Mouse (Mus musculus) spleen, adult 18-20 months (tissue): Measurements from ENCODE around the gene Aven.
A peak's percentile ranks its signal among the peaks of the same experiment; 100 is the strongest.
"Not testable (repeated sequence)": the region's sequence is repeated elsewhere in the genome, so short reads cannot be mapped to it uniquely, and the experiment has no call there.

Experiments
- DNase-seq, 2 experiments: peaks; one replicate each; pipeline ENCODE4 v3.0.0; 2022; ENCODE audit warnings: mixed read lengths in 2 of 2

Gene Aven

DNA sequence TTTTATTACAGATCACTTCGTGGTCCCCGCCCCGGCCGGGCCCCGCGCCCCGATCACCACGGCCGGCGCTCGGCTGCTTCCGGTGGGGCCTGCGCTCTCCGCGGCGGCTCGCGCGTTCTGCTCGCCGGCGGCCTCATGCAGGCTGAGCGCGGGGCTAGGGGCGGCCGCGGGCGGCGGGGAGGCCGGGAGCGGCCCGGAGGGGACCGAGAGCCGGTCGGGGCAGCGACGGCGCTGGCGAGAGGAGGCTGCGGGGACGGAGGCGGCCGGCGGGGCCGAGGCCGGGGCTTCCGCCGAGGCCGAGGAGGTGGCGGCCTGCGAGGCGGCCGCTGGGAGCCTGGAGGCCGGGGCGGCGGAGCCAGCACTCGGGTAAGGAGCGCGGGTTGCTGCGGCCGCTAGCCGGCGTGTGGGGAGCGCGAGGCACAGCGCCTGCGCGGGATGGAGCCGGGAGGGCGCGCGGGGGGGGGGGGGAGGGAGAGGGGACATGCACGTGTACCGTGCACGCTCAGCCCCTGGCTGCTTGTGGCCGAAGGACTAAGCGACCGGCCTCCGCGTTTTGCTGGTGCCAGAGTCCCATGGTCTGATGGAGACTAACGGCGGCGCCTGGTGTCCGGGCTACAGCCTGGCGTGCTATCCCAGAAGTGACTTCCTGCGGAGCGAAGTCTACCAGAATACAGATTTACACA lies at the start of gene Aven:
Gene Aven (plus strand): TSS at position 109 of the 683 bp plus-strand sequence.
- DNase-seq = peak; percentile 73 to 79

DNA sequence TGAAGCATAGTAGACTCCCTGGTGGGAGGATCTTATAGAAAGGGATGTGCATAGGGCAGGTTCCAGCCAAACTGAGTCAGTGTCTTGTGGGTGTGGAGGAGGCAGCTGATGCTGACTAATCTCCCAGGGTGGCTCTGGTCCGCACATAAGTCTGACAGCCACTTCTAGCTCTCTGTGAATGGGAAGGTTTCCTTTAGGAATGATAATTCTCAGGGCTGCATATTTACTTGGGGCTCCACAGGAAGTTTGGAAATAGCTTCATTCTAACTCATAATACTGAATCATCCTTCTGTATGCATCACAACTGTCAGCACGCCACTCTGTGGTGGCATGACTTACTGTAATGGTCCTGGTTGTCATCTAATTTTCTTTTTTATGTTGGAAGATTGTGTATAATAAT lies 49.3 kb upstream of the Aven start:
- DNase-seq = no peak

DNA sequence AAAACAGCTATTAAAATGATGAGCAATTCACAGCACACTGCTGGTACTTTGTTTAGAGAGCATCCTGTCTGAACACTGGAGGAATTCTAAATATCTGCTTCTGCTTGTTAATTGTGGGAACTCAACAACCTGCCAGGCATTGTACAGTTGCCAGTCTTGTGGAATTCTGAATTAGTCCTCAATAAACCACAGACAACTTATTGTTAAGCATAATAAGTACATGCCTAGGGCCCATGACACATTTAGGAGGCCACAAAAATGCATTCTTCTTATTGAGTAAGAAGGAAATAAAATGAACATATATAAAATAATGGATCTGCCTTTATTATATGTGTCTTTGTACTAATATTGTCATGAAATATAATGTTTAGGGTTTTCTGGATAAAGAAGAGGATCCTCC lies 47.3 kb upstream of the Aven start:
- DNase-seq = no peak

DNA sequence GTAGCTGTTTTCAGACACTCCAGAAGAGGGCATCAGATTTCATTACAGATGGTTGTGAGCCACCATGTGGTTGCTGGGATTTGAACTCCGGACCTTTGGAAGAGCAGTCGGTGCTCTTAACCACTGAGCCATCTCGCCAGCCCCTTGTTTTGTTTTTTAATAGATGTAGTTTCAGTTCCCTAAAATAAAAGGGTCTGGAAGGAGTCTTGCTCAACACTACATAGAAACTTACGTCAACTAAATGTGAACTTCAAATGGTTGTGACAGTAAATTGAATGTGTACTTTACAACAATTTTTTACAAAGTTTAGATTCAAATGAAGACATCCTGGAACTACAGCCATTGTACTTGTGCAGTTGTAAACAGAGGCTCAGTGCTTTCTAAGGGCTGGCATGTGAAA lies 44.7 kb upstream of the Aven start:
- DNase-seq = not testable (repeated sequence)

DNA sequence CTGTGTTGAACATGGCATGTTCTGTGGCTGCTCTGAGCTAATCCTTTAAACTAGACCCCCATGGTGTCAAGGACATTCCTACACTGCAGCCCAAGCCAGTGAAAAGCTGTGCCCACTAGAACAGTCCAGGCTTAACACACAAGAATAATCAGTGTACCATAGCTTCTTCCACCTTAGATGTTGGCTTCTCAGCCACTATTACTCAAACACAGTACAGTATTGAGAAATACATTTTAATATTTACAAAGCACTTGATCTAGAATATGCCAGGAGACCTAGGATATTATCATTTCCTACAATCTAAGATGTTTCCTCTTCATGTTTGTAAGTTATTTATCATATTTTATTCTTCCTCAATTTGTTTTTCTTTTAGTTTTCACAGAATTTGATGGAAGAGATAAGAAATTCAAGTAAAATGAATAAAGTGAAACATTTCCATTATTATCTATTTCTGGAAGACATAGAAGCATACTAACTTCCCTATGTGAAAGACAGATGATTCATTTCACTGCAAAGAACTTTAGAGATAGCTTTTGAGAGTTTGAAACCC lies 44.2 kb upstream of the Aven start:
- DNase-seq = no peak

DNA sequence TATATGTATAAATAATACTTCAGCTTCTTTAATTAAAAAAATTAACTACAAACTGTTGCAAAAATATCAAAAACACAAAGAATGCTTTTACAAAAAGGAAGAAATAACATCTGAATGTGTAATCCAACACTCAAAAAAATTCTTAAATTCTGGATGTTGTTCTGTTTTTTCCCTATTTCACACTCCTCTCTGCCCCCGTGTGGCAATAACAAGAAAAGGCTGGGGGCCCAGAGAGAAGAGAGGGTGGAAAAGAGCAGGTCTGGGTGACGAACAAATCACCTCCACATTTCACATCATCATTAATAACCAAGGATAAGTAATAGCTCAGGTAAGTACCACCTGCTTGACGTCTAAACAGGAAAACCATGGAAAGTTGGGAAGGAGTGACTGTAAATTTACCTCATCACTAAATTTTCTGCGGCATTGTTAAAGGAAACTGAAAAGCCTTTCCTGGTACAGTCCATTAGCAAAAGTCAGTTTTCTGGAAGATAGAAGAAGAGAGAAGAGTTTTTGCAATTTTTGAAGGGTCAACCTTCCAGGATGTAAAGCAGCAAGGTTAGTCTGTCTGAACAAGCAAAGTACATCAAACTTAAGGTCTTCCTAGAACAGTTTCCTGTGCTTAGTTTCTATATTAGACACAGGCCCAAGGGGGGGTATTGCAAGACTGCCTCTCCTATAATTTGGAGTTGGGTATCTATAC lies 43.0 kb upstream of the Aven start:
- peak in 1 of 2 experiments; percentile 25 for DNase-seq

DNA sequence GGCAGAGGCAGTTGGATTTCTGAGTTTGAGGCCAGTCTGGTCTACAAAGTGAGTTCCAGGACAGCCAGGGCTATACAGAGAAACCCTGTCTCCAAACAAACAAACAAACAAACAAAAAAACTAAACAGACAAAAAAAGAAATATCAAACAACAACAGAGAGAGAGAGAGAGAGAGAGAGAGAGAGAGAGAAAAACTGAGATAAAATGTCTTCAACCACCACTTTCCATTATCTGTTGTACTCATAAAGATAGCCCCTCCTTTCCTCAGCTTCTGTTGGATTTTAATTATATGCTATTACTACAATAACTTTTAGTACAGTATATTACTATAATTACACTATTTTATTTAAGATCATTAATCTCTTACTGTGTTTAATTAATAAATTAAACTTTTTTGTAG lies 40.3 kb upstream of the Aven start:
- DNase-seq = not testable (repeated sequence)

DNA sequence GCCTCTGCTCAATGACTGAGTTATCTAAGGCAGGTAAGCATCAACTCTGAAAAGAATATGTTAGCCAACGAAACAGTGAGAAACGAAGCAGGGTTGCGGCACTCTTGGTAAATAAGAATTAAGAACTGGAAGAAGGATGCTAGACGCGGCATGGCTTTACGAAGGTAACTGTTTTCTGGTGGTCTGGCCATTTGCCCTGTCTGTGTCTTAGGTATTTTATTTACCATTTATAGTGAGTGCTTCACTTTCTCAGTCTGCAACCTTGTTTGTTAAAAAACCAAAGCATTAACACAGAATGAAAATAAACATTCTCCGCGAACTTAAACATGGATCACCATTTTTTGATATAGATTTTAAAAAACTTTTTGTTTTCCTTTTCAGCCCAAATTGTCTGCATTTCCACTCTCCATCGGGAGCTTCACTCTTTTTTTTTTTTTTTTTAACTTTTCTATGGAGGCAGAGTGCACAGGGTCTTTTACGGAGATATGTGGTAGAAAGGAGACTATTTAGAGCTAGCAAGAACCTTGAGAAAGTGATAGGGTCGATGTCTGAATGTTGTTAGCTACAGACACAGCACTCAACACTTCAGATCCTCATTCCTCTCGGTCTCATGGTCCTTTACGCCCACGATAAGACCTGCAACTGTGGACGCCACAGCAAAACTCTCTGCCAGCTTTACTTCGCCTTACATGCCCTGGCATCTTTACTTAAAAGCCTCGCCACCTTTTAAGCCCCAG lies 38.5 kb upstream of the Aven start:
- no peak for DNase-seq

DNA sequence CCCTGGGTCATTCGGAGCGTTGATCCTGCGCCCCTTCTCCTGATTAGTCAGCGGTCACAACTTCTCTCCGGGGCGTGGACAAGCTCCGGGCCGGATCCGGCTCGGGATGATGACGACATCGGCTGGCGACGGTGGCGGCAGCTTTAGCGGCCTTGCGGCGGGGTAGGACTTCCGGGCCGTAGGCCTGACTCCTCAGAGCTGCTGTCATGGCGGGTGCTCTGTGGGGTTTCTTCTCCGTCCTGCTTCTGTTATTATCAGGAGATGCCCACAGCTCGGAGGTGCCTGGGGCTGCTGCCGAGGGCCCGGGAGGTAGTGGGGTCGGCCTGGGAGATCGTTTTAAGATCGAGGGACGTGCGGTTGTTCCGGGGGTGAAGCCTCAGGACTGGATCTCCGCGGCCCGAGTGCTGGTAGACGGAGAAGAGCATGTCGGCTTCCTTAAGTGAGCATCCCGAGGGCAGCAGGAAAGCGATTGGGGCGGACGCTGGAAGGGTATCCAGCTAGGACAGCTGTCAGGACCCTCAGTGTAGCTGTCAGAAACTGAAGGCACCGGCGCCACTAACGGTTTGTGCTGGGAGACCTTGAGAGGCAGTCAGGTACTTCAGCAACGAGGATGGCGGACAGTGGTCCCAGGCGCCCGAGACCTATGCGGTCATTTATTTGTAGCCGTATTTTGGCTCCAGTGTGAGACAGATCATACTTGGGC lies 37.8 kb upstream of the Aven start, which contains the start of gene Emc7:
Gene Emc7 (plus strand): TSS at position 136 of the 703 bp plus-strand sequence.
- peak; percentile 95 to 96 for DNase-seq

DNA sequence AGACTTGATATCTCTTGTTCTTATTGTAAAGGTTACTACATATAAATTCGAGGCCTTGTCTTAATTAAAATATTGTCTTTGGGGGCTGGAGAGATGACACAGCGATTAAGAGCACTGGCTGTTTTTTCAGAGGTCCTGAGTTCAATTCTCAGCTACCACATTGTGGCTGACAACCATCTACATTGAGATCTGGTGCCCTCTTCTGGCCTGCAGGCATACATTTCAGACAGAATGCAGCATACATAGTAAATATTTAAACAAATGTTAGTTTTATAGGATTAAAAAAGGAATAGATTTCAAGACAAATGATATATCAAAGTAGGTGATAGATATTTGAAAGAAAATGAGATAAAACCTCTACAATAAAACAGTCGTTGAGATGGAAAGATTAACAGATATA lies 32.2 kb upstream of the Aven start:
- no peak for DNase-seq

DNA sequence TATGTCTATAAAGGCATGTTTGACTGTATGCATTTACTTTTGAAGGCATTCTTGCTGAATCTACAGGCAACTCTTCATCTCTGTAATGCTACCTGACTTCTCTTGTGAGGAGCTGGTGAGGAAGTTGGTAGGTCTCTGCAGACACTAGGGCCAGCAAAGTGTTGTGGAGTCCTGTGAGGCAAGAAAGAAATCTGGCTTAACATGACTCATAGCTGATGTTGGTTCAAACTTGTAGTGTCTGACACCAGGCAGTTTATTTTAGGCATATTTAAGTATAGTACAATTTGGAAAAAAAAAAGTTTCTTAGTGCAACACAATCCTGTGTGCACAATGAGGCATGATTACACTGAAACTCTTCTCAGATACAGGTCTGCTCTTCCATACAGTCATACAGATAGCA lies 23.2 kb upstream of the Aven start:
- DNase-seq = no peak

DNA sequence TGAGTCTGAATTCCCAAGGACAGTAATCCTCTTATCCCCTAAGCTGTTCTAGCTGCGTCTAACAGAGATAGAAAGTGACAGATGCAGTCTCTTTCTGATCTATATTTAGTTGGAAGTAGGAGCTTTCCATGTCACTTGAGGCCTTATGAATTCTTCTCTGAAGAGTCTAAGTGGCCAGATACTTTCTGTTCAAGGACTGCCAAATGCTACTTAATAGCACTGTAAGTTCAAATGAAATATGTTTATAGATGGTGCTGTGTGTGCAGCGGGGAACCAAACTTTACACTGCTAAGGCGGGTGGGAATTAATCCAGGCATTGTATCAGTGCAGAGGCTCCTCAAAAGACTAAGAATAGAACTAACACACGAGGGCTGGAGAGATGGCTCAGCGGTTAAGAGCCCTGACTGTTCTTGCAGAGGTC lies 21.8 kb upstream of the Aven start:
- DNase-seq = no peak

DNA sequence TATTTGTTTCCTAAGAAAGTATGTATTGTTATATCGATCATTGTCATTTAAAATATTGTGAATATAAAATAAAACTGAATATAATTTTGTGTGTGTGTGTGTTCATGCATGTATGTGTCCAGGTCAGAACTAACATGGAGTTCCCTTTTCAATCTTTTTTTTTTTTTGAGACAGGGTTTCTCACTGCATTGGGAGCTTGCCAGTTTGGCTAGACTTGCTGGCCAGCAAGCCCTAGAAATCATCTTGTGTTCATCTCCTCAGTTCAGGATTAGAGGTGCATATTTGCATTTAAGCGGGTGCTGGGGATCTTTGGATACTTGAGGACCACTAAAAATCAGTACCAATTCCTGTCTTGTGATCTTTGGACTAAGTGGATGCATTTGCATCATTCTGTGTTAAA lies 20.7 kb upstream of the Aven start:
- DNase-seq = no peak

DNA sequence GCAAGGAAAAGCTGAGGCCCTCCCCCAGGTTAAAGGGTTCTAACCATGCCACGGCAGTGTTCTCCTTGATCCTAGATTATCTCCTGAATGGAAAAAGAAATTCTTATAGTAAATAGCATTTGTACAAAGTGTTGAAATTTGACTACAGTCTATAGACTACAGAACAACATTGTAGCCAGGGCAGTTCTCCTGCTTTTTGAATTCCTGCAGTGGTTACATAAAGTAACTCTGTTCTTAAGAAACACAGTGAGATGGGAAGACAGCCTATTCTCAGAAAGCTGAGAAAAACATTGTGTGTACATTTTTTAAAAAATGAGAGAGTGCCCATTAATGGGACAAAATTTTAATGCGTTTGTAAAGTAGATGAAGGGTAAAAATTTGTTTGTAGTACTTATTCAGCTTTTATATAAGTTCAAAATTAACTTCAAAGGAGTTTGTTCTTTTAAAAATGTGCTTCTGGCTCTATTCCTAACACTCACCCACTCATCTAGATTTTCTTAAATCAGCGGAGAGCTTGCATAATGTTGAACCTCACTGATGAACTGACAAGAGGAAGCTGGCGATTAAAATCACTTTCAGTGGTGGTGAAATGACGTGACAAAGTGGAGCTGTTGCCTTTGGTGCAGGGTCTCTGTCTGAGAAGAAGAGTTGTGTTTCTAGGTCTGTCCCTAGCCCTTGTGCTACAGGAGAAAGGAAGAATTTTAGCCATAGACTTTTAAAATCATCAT lies 17.6 kb upstream of the Aven start:
- DNase-seq = no peak

DNA sequence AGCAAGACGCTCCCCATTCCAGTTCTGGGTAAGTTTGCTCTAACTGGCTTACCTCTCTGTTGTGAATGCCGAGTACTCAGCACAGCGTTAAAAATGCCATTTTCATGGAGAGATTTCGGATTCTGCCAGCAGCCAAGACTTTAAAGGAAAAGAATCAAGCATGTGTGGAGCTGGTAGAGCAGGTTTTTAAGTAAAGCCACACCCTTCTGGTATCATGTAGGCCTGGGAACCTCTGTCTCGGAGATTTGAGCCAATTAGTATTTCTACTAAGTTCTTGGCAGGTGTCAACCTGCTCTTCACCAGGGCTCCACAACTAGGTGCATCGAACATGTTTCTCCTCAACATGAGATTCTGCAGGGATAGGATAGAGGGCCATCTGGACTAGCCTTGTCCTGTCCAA lies 16.2 kb upstream of the Aven start:
- DNase-seq = no peak

DNA sequence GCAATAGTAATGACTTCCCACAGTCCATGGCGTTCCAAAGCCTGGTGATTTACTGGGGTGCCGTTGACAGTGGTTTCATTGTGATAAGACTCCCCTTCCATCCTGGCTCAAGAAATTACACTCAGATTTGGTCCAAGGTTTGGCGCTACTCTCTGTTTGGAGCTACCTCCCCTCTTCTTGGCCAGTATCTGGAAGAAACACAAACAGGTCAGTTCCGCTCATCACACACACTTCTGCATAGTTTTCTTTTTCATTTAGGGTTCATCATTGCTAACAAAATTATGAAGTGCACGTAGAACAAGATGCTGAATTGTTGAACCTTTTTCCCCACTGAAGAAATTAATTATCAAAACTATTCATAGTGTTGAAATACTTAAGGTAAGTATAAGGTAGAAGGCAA lies 12.1 kb upstream of the Aven start, which contains the start of gene Chrm5:
Gene Chrm5 (minus strand): TSS at position 101 of the 400 bp plus-strand sequence.
- DNase-seq = no peak

DNA sequence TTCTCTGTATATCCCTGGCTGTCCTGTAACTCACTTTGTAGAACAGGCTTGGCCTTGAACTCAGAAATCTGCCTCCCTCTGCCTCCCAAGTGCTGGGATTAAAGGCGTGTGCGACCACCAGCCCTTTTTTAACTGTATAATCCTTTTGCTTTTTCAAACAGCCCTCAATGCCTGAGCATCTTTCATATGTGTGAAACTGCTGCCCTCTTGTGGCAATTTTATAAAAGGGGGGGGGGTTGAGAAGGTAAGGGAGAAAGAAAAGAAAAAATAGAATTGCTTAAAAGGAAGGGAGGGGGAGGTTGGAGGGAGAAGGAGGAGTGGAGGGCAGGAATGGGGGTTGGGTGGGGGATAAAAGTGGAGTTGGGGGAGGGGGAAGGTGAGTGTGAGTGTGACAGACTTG lies 11.2 kb upstream of the Aven start:
- DNase-seq = no peak

DNA sequence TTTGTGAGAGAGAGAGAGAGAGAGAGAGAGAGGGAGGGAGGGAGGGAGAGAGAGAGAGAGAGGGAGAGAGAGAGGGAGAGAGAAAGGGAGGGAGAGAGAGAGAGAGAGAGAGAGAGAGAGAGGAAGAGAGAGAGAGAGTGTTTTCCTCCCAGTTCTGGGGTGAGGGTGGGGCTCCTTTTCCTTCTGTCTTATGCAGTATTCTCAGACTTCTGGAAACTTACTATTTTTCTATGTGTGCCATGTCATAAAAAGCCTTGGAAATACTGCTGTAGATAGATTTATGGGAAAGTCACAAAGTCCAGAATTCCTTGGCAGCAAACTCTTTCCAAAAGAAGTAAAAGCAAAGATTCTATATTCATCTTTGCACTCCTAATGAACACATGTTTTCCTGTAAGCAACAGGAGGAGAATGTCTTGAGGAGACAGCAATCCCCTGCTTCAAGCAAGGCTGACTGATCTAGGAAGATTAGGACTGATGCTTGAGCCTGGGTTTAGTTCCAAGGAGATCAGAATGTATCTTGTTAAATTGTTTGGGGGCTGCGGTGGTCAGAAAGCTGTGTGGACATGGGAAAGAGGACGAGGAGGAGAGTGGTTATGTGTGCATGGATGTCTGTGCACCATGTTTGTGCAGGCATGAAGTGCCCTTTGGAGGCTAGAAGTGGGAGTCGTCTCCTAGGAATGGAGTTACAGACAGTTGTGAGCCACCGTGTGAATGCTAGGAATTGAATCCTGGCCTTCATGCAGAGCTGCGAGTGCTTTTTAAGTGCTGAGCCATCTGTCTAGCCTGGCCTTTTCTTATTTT lies 10.0 kb upstream of the Aven start:
- DNase-seq = no peak

DNA sequence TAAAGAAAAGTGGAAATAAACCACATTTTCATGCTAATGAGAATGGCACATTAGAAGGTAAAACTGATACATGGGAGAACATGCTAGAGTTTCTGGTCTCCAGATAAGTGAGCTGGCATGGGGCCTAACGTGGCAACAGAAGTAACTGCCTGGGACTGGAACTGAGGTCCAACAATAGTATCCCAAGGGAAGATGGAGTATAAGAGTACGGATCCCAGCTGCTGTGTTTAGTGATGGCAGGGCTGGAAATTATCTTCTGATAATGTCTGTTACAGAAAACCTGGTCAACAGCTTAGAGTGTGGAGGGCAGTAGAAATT lies 9.5 kb upstream of the Aven start:
- DNase-seq = no peak

DNA sequence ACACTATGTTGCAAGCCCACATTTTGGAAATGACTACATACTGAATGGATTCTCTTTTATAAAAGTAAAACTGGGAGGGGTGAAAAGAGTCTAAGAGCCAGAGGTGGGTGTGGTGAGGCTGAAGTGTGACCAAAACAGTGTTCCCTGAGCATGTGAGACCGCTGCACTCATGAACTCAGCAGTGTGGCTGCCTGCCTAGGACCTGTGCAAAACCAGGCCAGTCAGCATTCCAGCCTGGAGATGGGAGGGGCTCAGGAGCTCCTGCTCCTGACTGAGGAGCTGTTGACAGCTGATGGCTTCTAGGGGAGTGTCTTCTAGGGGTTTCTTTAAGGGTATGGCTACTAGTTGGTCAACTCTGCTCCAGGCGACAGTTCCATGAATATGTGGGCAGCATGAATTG lies 7.9 kb upstream of the Aven start:
- no peak for DNase-seq

DNA sequence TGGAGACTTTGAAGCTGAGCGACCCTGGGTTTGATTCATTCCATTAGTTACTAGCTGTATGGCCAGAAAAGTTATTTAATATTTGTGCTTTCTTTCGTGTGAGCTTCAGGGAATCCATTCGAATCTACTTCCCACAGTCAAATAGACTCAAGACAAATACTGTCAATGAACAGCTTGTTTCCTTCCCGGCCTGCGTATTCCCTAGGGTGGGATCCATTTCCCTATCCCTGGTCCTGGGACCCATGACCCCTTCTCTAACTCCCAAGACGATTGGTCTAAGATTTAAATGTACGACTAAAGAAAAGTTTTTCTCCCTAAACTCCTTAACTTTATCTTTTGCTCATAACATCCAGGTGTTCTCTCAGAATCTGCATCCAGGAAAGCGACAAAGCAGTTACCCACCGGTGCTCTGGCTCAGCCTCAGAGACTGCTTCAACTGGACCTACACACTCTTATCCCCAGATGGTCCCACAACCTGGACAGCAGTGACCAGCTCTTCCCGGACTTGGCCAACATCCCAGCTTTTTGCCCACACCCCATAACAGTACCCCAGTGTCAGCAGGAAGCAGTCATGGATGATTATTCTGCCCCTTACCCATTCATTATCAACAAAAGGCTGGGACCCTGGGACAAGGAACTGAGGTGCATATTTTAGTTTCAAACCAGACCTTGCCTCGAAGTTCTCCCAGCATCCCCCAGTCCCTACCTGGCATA lies 2.1 kb upstream of the Aven start:
- DNase-seq = no peak
